Mouse (Mus musculus) spleen, adult 10 weeks (tissue): Measurements from ENCODE around the gene Scgb1b15. TPM values are rescaled to one million over a fixed set of nuclear protein-coding genes. Genes with fewer than 3 reads are reported as not detected.

Experiments used
- polyA plus RNA-seq: library from polyadenylated mRNA; stranded (reverse); fragments of 350-450 nt; fragmentation: Illumina TruSeq; extraction: RNeasy Lipid Tissue Mini Kit (QIAGEN cat#74804); gene quantifications from one replicate; pipeline ENCODE4 v1.2.3, GENCODE M21; 2015; ENCODE audit warnings: low replicate concordance; ENCODE audit not compliant: insufficient read depth

The Scgb1b15 gene
- polyA plus RNA-seq = not detected

DNA sequence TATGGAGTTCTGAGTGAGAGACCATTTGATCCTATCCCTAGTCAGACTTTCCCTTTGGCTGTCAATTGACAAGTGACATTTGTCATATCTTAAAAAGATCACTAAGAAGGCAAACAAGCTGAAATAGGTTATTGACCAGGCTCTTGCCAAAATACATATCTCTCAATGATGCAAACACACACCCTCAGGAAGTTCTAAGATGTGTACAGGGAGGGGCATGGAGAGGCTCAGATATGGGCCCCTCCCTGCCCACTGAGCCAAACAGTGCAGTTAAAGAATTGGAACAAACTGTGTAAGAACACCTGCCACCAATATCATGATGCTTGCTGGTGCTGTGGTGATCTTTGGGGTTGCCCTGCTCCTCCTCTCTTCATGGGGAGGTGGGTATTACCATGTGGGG lies at the start of gene Scgb1b15:
TSS of gene Scgb1b15 (plus strand) at position 301 of the 400 bp plus-strand sequence.

GRCm38 (mm10) chr7:32829562-32829961 lies 6.8 kb upstream of the Scgb1b15 start, which contains the start of gene Scgb2b15:
TSS of gene Scgb2b15 (minus strand) at chr7:32829662.

Other genes with a start within 250 kb of the Scgb1b15 start
- not detected for gene Scgb2b15, start 6.9 kb upstream of the Scgb1b15 start, polyA plus RNA-seq
- not detected for gene Scgb2b17, start 220.0 kb downstream of the Scgb1b15 start, polyA plus RNA-seq
- gene Scgb1b17, start 226.9 kb downstream of the Scgb1b15 start, polyA plus RNA-seq = not detected